ENCODE assay signal across 20 mouse cellular contexts in genomic region chr9:115611713-115612112, GRCm38 (mm10).
DNase-seq lines count a peak whose midpoint lies in the region; ATAC-seq lines count a peak whose summit lies in the region.
"Had no signal": no experiment of that assay in that cellular context is flagged by ENCODE, and none has a peak within 500 bp of the region (broad histone marks: within the 10 kb centered on the region; RNA-seq: fewer than 3 reads in every experiment).

No protein-coding gene starts in this region.

- peak; percentile 40; the same call in 1 of the 2 replicates for ATAC-seq in monocyte, adult 5-6 weeks (replicated peaks; ENCODE audit: insufficient number of reproducible peaks, low FRiP score, low TSS enrichment, poor library complexity, severe bottlenecking)
- ATAC-seq in midbrain, embryonic 14.5 days (ENCODE audit: low FRiP score, low TSS enrichment), result no peak
- ATAC-seq in hindbrain, embryonic 16.5 days, result no peak
- ATAC-seq: hindbrain, postnatal 0 days had no signal

- no peak overlapping the region for H3K4me3 ChIP-seq in midbrain, embryonic 14.5 days (replicated peaks; ENCODE audit: low read depth, low read length)
- no peak overlapping the region for H3K4me3 ChIP-seq in hindbrain, embryonic 16.5 days (ENCODE audit: low read length)
- H3K4me3 ChIP-seq: embryonic facial prominence, embryonic 12.5 days; forebrain, embryonic 10.5 days; heart, embryonic 15.5 days; megakaryocyte, embryonic 14.5 days had no signal

- H3K4me2 ChIP-seq in midbrain, embryonic 14.5 days (ENCODE audit: low read length), result no peak overlapping the region
- H3K4me2 ChIP-seq in hindbrain, embryonic 16.5 days (ENCODE audit: low read length), result no peak overlapping the region
- H3K4me2 ChIP-seq: embryonic facial prominence, embryonic 12.5 days; heart, embryonic 15.5 days had no signal

- DNase-seq in spleen, adult 12 weeks (ENCODE audit: low spot score), result peak; percentile 9
- no peak for DNase-seq in spleen, postnatal 10 days (ENCODE audit: low spot score in 2 of 2)
- DNase-seq in T-cell, adult 2 months (ENCODE audit: low spot score), result peak; percentile 76
- DNase-seq in thymus, postnatal 25 days, result peak; percentile 55
- DNase-seq in midbrain, embryonic 14.5 days, result no peak
- DNase-seq in yolk sac, embryonic 10.5 days (ENCODE audit: low spot score), result no peak
- DNase-seq: adrenal gland, postnatal 25 days; cerebellum, postnatal 36 days; heart, adult 11 months; layer of hippocampus, adult 9-11 months; right cerebral cortex, postnatal 25 days had no signal

- WGBS in midbrain, embryonic 14.5 days, result 85% methylated on average over 5 of the region's 5 CpGs
- 79% methylated on average over 5 of the region's 5 CpGs for WGBS in hindbrain, embryonic 16.5 days

- no peak overlapping the region for H3K27ac ChIP-seq in midbrain, embryonic 14.5 days (replicated peaks; ENCODE audit: low read depth, low read length)
- no peak overlapping the region for H3K27ac ChIP-seq in hindbrain, embryonic 16.5 days (ENCODE audit: low read depth, low read length)
- H3K27ac ChIP-seq: embryonic facial prominence, embryonic 12.5 days; forebrain, embryonic 10.5 days; heart, embryonic 15.5 days; hindbrain, postnatal 0 days; kidney, postnatal 0 days; liver, embryonic 14.5 days had no signal

- no peak overlapping the region for H3K9ac ChIP-seq in midbrain, embryonic 14.5 days (replicated peaks; ENCODE audit: low read length)
- H3K9ac ChIP-seq in hindbrain, embryonic 16.5 days (ENCODE audit: low read depth, low read length), result no peak overlapping the region
- H3K9ac ChIP-seq: embryonic facial prominence, embryonic 12.5 days; heart, embryonic 15.5 days; liver, embryonic 14.5 days had no signal

- H3K4me1 ChIP-seq in midbrain, embryonic 14.5 days (ENCODE audit: control insufficient read depth, insufficient read depth, low read length), result no peaks in the 10 kb centered on the region
- no peaks in the 10 kb centered on the region for H3K4me1 ChIP-seq in hindbrain, embryonic 16.5 days (ENCODE audit: control insufficient read depth, insufficient read depth, low read depth, low read length)
- H3K4me1 ChIP-seq: embryonic facial prominence, embryonic 12.5 days; forebrain, embryonic 10.5 days had no signal

- no peaks in the 10 kb centered on the region for H3K27me3 ChIP-seq in midbrain, embryonic 14.5 days (ENCODE audit: control insufficient read depth, insufficient read depth, low read length)
- H3K27me3 ChIP-seq in hindbrain, embryonic 16.5 days (replicated peaks; ENCODE audit: control insufficient read depth, insufficient read depth, low read length), result no peaks in the 10 kb centered on the region
- H3K27me3 ChIP-seq: embryonic facial prominence, embryonic 12.5 days; heart, embryonic 15.5 days; megakaryocyte, embryonic 14.5 days had no signal

- no peaks in the 10 kb centered on the region for H3K9me3 ChIP-seq in midbrain, embryonic 14.5 days (ENCODE audit: control insufficient read depth, low read length)
- H3K9me3 ChIP-seq in hindbrain, embryonic 16.5 days (ENCODE audit: control insufficient read depth, low read length), result no peaks in the 10 kb centered on the region
- H3K9me3 ChIP-seq: embryonic facial prominence, embryonic 12.5 days; forebrain, embryonic 10.5 days; heart, embryonic 15.5 days; megakaryocyte, embryonic 14.5 days had no signal

- no peaks in the 10 kb centered on the region for H3K36me3 ChIP-seq in midbrain, embryonic 14.5 days (ENCODE audit: control insufficient read depth, insufficient read depth, low read length)
- H3K36me3 ChIP-seq in hindbrain, embryonic 16.5 days (ENCODE audit: control insufficient read depth, insufficient read depth, low read length), result no peaks in the 10 kb centered on the region
- H3K36me3 ChIP-seq: embryonic facial prominence, embryonic 12.5 days; forebrain, embryonic 10.5 days; heart, embryonic 15.5 days had no signal

Comparison
In these comparisons a context has a peak if more than half of its experiments do, and no peak if none do; other contexts are left out.
1. DNase-seq: peak in spleen, adult 12 weeks (single experiment), T-cell, adult 2 months (single experiment) and thymus, postnatal 25 days (single experiment); none in spleen, postnatal 10 days (0 of 2), midbrain, embryonic 14.5 days (single experiment) and yolk sac, embryonic 10.5 days (single experiment).